Mouse (Mus musculus): ENCODE data around the gene Rem2. TPM values are rescaled to one million over a fixed set of nuclear protein-coding genes. Genes with fewer than 3 reads are reported as not detected.

Rem2 gene
- polyA plus RNA-seq, 1 experiment from 2014 or later, result 47.8 TPM

DNA sequence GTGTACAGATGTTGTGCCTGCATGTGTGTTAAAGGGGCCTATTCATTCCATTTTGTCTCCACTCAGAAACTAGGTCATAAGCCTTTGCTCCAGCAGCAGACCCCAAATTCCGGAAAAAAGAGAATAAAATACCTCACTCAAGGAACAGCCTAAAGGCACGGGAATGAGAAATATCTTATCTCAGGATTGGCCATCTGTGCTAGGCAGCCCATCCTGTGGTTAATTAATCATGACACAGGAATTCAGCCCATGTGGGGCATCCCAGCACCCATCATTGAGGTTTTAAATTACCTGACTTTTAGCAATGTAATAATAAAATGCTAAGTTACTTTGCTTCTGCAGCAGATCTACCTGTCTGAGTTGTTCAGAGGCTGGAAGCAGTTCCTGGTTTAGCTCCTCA lies 25.5 kb downstream of the Rem2 start:
- H3K4me3 ChIP-seq, result no peak overlapping the region
- no peaks in the 10 kb centered on the region; the same call in 1 of the 2 replicates for H3K9me3 ChIP-seq
- no peaks in the 10 kb centered on the region for H3K27me3 ChIP-seq
- H3K4me2 ChIP-seq, result no peak overlapping the region
- H3K36me3 ChIP-seq, result peaks cover 15% of the 10 kb centered on the region
- no peak overlapping the region for H3K9ac ChIP-seq
- no peak for ATAC-seq (ENCODE audit: low read depth)
- WGBS, result 78% methylated on average over 2 of the region's 2 CpGs
- no peak overlapping the region for H3K27ac ChIP-seq (replicated peaks)
- H3K4me1 ChIP-seq (replicated peaks), result no peaks in the 10 kb centered on the region

DNA sequence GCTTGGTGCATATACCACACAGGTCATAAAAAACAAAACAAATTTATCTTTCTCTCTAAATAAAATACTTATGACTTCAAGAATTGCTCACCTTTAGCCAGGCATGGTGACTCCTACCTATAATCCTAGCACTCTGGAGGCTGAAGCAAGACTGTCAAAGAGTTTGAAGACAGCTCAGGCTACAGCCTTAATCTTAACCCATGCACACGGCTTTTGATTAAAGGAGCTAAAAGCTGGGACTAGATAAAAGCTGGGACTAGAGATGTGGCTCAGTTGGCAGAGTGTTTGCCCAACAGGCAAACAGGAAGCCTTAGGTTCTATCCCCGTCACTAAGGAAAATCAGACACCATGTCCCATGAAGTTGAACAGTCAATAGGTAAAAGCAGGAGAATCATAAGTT lies 27.2 kb downstream of the Rem2 start:
- ATAC-seq (ENCODE audit: low read depth), result no peak
- Histone ChIP-seq H3K4me3 (no peak overlapping the region), H3K4me2 (no peak overlapping the region), H3K36me3 (peaks cover 33% of the 10 kb centered on the region), H3K27ac (replicated peaks) (no peak overlapping the region), H3K27me3 (no peaks in the 10 kb centered on the region), H3K9me3 (no peaks in the 10 kb centered on the region; the same call in 1 of the 2 replicates), H3K4me1 (replicated peaks) (no peaks in the 10 kb centered on the region), H3K9ac (no peak overlapping the region)
- 82% methylated on average over 2 of the region's 2 CpGs for WGBS

DNA sequence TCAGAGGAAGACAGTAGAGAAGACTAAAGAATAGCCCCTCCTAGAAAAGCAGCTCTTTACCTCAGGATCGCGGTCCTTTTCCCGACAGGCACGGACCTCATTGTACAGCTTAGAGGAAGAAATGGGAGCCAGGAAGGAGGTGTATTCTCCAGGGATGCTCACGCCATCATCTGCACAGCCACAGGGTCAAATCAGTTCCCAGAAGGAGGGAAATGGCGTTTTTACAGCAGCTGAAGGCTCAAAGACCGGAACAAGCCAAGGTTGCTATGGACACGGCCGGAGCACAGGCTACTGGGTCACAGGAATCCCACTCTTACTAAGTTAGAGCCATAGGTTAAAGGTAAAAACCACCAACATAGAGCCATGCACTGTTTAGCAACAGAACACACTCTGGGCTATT lies 33.9 kb downstream of the Rem2 start:
- H3K27ac ChIP-seq (replicated peaks), result no peak overlapping the region
- no peaks in the 10 kb centered on the region for H3K4me1 ChIP-seq (replicated peaks)
- H3K27me3 ChIP-seq, result no peaks in the 10 kb centered on the region
- WGBS, result 93% methylated on average over 9 of the region's 9 CpGs
- ATAC-seq (ENCODE audit: low read depth), result no peak
- no peak overlapping the region for H3K4me2 ChIP-seq
- H3K9ac ChIP-seq, result no peak overlapping the region
- peaks cover 96% of the 10 kb centered on the region for H3K36me3 ChIP-seq
- H3K4me3 ChIP-seq, result no peak overlapping the region
- H3K9me3 ChIP-seq, result no peaks in the 10 kb centered on the region

DNA sequence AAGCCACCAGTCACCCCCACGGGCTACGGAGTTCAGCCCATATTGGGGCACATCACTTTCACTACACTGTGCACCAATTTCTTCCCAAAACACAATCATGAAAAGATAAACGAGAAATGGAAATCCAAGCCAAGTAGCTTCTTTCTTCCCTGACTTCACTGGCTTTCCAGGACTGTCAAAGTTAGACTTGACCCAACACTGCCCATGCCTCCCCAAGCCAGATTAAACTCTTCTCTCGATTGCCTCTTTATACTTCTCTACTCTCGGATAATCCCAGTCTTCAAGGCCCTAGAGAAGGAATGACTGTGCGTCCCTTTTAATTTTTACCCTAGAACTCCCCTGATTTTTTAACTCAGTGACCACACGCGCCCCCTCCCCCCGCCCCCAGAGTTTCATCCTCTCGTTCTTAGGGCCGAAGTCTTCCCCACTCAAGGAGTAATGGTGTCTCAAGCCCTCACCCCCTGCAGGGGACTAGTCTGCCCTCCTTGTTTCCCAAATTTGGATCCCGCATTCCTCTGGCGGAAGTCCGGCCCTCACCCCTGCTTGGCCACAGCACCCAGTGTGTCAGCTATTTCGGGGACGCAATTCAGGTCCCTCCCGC lies 40.9 kb downstream of the Rem2 start:
- H3K36me3 ChIP-seq, result peaks cover 36% of the 10 kb centered on the region
- peaks cover 32% of the 10 kb centered on the region for H3K4me1 ChIP-seq (replicated peaks)
- no peaks in the 10 kb centered on the region for H3K27me3 ChIP-seq
- H3K9me3 ChIP-seq, result no peaks in the 10 kb centered on the region
- peak overlapping the region; percentile 69 for H3K4me3 ChIP-seq
- peak overlapping the region; percentile 80 for H3K9ac ChIP-seq
- WGBS, result 6% methylated on average over 17 of the region's 17 CpGs
- peak overlapping the region; percentile 79 for H3K27ac ChIP-seq (replicated peaks)
- peak overlapping the region; percentile 76 for H3K4me2 ChIP-seq
- ATAC-seq (ENCODE audit: low read depth), result peak; percentile 73; the same call in 1 of the 2 replicates

DNA sequence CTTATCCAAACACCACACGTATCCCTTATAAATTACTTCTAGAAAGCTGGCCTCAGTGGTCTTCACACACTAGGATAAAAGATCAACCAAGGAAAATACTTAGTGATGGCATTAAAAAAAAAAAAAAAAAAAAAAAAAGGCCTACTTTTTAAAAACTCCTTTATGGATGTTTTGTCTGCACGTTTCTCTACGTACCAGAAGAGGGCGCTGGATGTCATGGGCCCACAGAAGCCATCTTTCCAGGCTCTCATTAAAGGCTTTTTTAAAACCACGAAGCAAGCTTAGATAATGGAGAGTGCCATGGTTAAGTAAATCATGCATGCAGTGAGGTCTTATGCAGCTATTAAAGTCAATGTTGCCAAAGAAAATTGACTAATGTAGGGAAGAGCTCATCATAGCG lies 47.7 kb downstream of the Rem2 start:
- no peak overlapping the region for H3K27ac ChIP-seq (replicated peaks)
- H3K4me3 ChIP-seq, result no peak overlapping the region

DNA sequence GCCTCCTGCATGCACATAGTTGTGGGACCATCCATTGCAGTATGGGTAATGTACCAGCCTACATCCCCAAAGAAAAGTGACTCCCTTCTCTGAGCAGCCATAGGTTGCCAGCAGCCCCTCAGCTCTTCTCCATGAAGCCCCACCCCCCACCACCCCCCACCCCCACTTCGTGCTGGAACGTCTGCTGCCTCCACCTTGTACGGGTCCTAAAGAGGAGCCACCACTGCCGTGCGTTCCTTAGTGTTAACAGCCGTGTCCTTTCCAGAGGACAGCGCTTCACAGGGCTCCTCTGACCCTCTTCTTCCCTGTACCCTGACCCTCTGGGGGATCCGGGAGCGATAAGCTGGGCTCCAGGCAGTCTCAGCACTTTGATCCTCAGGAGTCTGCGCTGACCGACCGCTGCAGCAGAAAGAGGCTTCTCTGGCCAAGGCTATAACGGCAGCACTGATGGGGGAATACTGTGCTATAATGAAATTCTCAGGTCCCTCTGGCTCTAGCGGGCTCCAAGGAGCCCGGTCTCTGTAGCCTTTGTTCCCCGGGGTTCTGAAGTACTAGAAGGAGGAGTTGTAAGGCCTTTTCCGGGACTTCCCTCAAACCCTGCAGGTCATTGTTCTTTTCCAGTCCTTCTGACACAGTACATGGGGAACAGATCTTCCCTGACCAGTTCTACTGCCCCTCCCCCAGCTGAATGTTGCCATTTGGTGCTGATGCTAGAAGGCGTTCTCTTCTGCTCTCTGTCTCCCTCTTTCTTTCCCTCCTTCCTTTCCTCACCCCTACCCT lies 51.5 kb downstream of the Rem2 start:
- ATAC-seq (ENCODE audit: low read depth), result peak; percentile 83
- Histone ChIP-seq H3K4me3 (peak overlapping the region; percentile 40), H3K27ac (replicated peaks) (peak overlapping the region; percentile 86), H3K27me3 (no peaks in the 10 kb centered on the region), H3K4me2 (peak overlapping the region; percentile 65), H3K4me1 (replicated peaks) (peaks cover 15% of the 10 kb centered on the region), H3K9me3 (no peaks in the 10 kb centered on the region), H3K9ac (peak overlapping the region; percentile 74), H3K36me3 (no peaks in the 10 kb centered on the region)
- under 1% methylated on average over 18 of the region's 18 CpGs for WGBS

More for the DNA sequence above, 47.7 kb downstream of the Rem2 start:
- Histone ChIP-seq H3K36me3 (no peaks in the 10 kb centered on the region), H3K9ac (no peak overlapping the region), H3K9me3 (no peaks in the 10 kb centered on the region), H3K27me3 (no peaks in the 10 kb centered on the region), H3K4me1 (replicated peaks) (peaks cover 21% of the 10 kb centered on the region), H3K4me2 (no peak overlapping the region)
- WGBS, result 28% methylated on average over 6 of the region's 6 CpGs
- ATAC-seq (ENCODE audit: low read depth), result no peak

DNA sequence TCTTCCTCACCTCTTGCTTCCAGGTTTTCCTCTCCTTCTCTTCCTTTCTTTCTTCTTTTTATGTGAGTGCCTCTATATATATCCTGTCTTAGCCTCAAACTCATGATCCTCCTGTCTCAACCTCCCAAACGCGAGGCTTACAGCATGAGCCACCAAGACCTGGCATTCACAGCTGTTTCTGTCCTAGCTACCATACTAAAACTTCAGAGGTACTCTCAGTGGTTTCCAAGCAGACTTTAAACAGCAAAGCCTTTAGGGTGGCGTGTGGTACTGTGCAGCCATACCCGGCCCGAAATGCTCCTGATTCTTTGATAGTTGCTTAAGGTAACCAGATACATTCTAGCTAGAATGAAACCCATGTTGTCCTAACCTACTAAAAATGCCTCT lies 52.1 kb downstream of the Rem2 start:
- peak overlapping the region; percentile 65 for H3K4me2 ChIP-seq
- H3K27me3 ChIP-seq, result no peaks in the 10 kb centered on the region
- H3K9ac ChIP-seq, result peak overlapping the region; percentile 74; the same call in 1 of the 2 replicates
- H3K9me3 ChIP-seq, result no peaks in the 10 kb centered on the region
- ATAC-seq (ENCODE audit: low read depth), result peak; percentile 12
- WGBS, result 25% methylated on average over 5 of the region's 5 CpGs
- peak overlapping the region; percentile 40 for H3K4me3 ChIP-seq
- H3K4me1 ChIP-seq (replicated peaks), result peaks cover 15% of the 10 kb centered on the region
- peak overlapping the region; percentile 86 for H3K27ac ChIP-seq (replicated peaks)
- H3K36me3 ChIP-seq, result no peaks in the 10 kb centered on the region

DNA sequence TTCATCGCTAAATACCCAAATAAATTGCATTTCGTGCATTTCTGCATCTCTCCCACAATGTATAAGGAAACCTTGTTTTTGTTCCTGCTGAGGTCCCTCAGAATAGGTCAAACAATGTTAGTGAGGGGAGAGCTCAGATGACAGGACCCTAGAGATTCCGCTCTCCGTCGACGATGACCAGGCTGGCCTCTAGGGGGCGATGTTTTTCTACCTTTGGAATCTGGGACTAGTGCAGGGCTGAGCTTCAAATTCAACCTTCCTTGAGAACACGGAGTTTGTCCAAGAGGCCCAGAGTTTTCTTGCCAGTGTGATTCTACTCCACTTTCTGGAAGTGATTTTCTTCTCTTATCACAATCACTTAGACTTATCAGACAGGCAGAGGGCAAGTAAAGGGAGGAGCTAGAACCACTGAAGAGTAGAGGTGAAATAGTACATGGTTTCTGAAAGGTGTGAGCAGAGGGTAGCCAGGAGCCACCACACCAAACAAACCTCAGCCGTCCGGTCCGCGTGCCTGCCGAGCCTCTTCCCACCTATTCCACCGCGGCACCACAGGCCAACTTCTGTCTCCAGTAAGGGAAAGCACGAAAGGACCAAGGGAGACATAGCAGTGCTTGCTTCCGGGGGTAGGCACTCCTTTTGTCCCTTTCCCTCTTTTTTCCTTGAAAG lies 52.7 kb downstream of the Rem2 start:
- Histone ChIP-seq H3K9me3 (no peaks in the 10 kb centered on the region), H3K4me3 (no peak overlapping the region), H3K36me3 (no peaks in the 10 kb centered on the region), H3K9ac (no peak overlapping the region), H3K4me2 (peak overlapping the region; percentile 65), H3K27ac (replicated peaks) (peak overlapping the region; percentile 86), H3K4me1 (replicated peaks) (peaks cover 15% of the 10 kb centered on the region), H3K27me3 (no peaks in the 10 kb centered on the region)
- 0 out of 2 replicates have a peak, but pooled peaks have one; percentile 62 for ATAC-seq (ENCODE audit: low read depth)
- 17% methylated on average over 17 of the region's 17 CpGs for WGBS

Other genes starting within 250 kb of the Rem2 start
- 416 and 437 TPM in 2 replicates for gene Dad1, start 222.0 kb upstream of the Rem2 start, polyA plus RNA-seq (2015; fragmentation: Nextera tagmentation; extraction: Ambion mirVana)
- 60.4 and 72.4 TPM in 2 replicates for gene Abhd4, start 221.9 kb upstream of the Rem2 start, polyA plus RNA-seq (2015; fragmentation: Nextera tagmentation; extraction: Ambion mirVana)
- gene Olfr49, start 191.2 kb upstream of the Rem2 start, polyA plus RNA-seq (2015; fragmentation: Nextera tagmentation; extraction: Ambion mirVana), result not detected in 2 replicates
- gene Oxa1l, start 115.3 kb upstream of the Rem2 start, polyA plus RNA-seq (2015; fragmentation: Nextera tagmentation; extraction: Ambion mirVana), result 52.6 and 53.1 TPM in 2 replicates
- gene Slc7a7, start 58.3 kb upstream of the Rem2 start, polyA plus RNA-seq (2015; fragmentation: Nextera tagmentation; extraction: Ambion mirVana), result 6.7 and 7.9 TPM in 2 replicates
- gene Mrpl52, start 49.2 kb upstream of the Rem2 start, polyA plus RNA-seq (2015; fragmentation: Nextera tagmentation; extraction: Ambion mirVana), result 209 and 275 TPM in 2 replicates
- gene Mmp14, start 44.5 kb upstream of the Rem2 start, polyA plus RNA-seq (2015; fragmentation: Nextera tagmentation; extraction: Ambion mirVana), result 52.7 and 65.4 TPM in 2 replicates
- 30.1 and 32.7 TPM in 2 replicates for gene Lrp10, start 12.0 kb upstream of the Rem2 start, polyA plus RNA-seq (2015; fragmentation: Nextera tagmentation; extraction: Ambion mirVana)
- 91.6 and 95.0 TPM in 2 replicates for gene Prmt5, start 41.4 kb downstream of the Rem2 start, polyA plus RNA-seq (2015; fragmentation: Nextera tagmentation; extraction: Ambion mirVana)
- gene Haus4, start 78.5 kb downstream of the Rem2 start, polyA plus RNA-seq (2015; fragmentation: Nextera tagmentation; extraction: Ambion mirVana), result 26.3 and 28.6 TPM in 2 replicates
- 11.3 and 15.5 TPM in 2 replicates for gene Ajuba, start 101.5 kb downstream of the Rem2 start, polyA plus RNA-seq (2015; fragmentation: Nextera tagmentation; extraction: Ambion mirVana)
- 7.6 and 8.3 TPM in 2 replicates for gene 4931414P19Rik, start 129.9 kb downstream of the Rem2 start, polyA plus RNA-seq (2015; fragmentation: Nextera tagmentation; extraction: Ambion mirVana)
- gene Psmb5, start 141.9 kb downstream of the Rem2 start, polyA plus RNA-seq (2015; fragmentation: Nextera tagmentation; extraction: Ambion mirVana), result 466 and 501 TPM in 2 replicates
- gene Psmb11, start 145.3 kb downstream of the Rem2 start, polyA plus RNA-seq (2015; fragmentation: Nextera tagmentation; extraction: Ambion mirVana), result 0.07 TPM in 1 of 2 replicates, not detected in the other
- not detected in 2 replicates for gene Gm17606, start 164.9 kb downstream of the Rem2 start, polyA plus RNA-seq (2015; fragmentation: Nextera tagmentation; extraction: Ambion mirVana)
- 9.1 and 9.2 TPM in 2 replicates for gene Cdh24, start 165.3 kb downstream of the Rem2 start, polyA plus RNA-seq (2015; fragmentation: Nextera tagmentation; extraction: Ambion mirVana)
- gene 1700123O20Rik, start 210.1 kb downstream of the Rem2 start, polyA plus RNA-seq (2015; fragmentation: Nextera tagmentation; extraction: Ambion mirVana), result 84.6 and 90.6 TPM in 2 replicates
- gene Acin1, start 210.8 kb downstream of the Rem2 start, polyA plus RNA-seq (2015; fragmentation: Nextera tagmentation; extraction: Ambion mirVana), result 140 and 146 TPM in 2 replicates
- 0.12 and 0.24 TPM in 2 replicates for gene Gm29776, start 222.7 kb downstream of the Rem2 start, polyA plus RNA-seq (2015; fragmentation: Nextera tagmentation; extraction: Ambion mirVana)
- 0.23 TPM in 1 of 2 replicates, not detected in the other for gene Cebpe, start 236.1 kb downstream of the Rem2 start, polyA plus RNA-seq (2015; fragmentation: Nextera tagmentation; extraction: Ambion mirVana)